Comparison of ENCODE assay signal across 15 mouse cellular contexts in genomic region chr19:38589466-38589865, GRCm38 (mm10).
"Had no signal": no experiment of that assay in that cellular context is flagged by ENCODE, and none has a peak within 500 bp of the region (broad histone marks: within the 10 kb centered on the region; RNA-seq: fewer than 3 reads in every experiment).

No protein-coding gene starts in this region.

- H3K4me3 ChIP-seq: limb, embryonic 12.5 days; limb, embryonic 15.5 days; midbrain, embryonic 10.5 days had no signal

- H3K9me3 ChIP-seq: limb, embryonic 12.5 days; limb, embryonic 15.5 days; midbrain, embryonic 10.5 days had no signal

- H3K9ac ChIP-seq: limb, embryonic 12.5 days; limb, embryonic 15.5 days; liver, embryonic 14.5 days; liver, postnatal 0 days; lung, embryonic 14.5 days had no signal

- H3K27me3 ChIP-seq: limb, embryonic 12.5 days; limb, embryonic 15.5 days had no signal

- DNase-seq: left cerebral cortex, postnatal 4 days; liver, postnatal 0 days; lung, embryonic 14.5 days; midbrain, embryonic 14.5 days; right cerebral cortex, postnatal 14 days; right cerebral cortex, postnatal 4 days; thymus, postnatal 25 days had no signal

- ATAC-seq: intestine, embryonic 16.5 days; liver, postnatal 0 days; lung, postnatal 0 days had no signal

- H3K27ac ChIP-seq: limb, embryonic 12.5 days; limb, embryonic 15.5 days; liver, embryonic 14.5 days; macrophage; midbrain, embryonic 10.5 days had no signal

- H3K36me3 ChIP-seq: limb, embryonic 12.5 days; limb, embryonic 15.5 days; midbrain, embryonic 10.5 days had no signal

- H3K4me2 ChIP-seq: limb, embryonic 12.5 days; limb, embryonic 15.5 days; liver, embryonic 11.5 days; lung, embryonic 14.5 days had no signal
